Mouse (Mus musculus) Muller cell, postnatal 12 days (primary cell): Measurements from ENCODE around the gene Magi2.
A peak's percentile ranks its signal among the peaks of the same experiment; 100 is the strongest.

Experiments used
- DNase-seq: peaks from one replicate; pipeline ENCODE4 v3.0.0-alpha.2; 2015; ENCODE audit errors: inconsistent ontology term

The Magi2 gene

DNA sequence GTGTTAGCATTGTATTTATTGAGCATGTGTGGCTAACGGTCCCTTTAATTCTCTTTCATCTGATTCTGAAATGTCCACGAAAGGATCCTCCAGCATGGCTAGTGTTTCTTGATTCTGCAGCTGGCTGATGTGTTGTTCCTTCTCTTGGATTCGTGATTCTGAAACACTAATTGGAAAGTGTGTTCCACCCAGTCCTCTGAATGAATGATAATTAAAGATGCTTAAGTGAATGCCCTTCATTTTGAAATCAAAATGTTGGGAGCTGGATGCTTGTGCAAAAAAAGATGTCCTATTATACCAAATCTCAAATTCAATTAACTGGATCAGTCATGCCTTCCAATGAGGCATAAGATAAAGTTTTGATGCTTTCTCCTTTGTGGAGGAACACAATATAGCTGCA, 1132.2 kb downstream of the Magi2 start:
- DNase-seq = no peak

DNA sequence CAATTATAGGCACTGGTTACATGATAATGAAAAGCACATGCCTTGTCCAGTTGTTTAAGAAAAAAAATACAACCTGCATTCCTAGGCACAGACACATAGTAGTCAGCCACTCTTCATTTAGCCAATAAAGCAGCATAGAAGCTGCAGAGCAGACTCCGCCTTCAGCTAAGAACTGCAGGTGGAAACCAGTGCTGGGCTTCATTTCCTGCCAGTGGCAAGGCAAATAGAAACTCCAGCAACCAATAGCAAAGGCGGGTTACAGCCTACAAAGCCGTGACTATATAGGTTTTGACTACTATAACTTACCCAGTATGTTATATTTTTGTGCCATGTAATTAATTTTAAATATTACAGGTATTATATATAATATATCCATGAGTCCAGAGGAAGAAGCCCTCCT, 1135.3 kb downstream of the Magi2 start:
- DNase-seq = no peak

DNA sequence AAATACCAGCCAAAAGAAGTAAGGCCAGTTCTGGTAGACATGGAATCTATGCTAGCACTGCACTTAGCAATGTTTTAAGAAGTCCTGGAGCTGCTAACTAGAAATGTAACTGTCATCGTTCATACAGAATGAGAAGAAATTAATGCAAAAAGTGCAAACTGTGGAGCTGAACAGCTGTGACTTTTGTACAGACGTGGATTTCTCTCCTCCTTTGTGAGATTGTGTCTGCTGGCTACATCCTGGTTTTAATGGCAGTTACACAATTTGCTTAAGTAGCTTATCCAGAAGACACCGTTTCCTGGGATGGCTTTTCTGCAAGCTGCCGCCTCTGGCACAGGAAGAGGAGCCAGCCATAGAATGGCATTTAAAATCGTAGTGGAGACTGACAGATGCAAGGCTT, 1136.4 kb downstream of the Magi2 start:
- DNase-seq = no peak

DNA sequence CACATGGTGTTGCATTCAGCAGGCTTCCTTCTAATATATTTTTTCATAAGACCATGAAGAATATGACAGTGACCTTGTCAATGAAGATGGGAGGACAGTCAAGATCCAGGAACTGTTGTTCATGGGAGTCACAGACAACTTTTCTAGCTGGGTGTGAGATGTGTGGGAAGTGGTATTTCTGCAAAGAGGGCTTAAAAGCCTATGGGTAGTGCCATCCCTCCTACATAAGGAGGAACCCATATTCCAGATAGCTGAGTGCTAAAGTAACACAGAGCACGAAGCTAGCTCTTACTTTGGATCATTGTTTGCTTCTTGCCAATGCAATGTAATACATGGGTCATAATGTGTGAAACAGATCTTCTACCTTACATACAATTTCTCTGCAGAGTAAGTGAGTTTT, 1146.8 kb downstream of the Magi2 start:
- no peak for DNase-seq

DNA sequence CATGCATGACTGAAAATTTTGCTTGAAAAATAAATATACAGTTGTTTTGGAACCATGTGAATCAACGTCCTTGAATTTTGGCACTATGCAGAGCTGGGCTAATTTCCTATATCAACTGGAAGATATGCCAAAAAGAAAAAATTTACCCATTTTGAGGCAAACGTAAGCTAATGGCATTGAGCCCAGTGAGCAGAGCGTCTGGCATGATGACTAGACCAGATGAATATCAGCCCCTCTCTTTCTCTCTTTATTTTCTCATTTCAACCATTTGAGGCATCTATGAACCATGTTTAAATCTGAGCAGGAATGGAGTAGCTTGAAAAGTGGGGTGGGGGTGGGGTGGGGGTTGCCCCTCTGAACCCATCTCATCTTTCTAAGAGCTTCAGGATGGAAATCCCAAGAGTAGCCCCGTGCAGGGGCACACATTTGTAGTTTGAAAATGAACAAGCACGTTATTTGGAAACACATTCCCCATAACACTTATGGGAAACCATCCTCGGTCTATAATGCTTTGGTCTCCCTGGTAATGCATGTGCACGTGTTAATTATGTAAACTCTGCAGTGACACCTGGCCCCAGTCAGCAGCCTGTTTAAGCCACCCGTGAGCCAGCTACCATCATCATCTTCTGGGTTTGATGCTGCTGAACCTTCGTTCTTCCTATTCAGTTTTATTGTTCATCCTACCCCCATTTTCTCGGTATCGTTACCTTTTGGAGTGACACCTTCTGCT, 1151.4 kb downstream of the Magi2 start:
- DNase-seq = peak; percentile 9

DNA sequence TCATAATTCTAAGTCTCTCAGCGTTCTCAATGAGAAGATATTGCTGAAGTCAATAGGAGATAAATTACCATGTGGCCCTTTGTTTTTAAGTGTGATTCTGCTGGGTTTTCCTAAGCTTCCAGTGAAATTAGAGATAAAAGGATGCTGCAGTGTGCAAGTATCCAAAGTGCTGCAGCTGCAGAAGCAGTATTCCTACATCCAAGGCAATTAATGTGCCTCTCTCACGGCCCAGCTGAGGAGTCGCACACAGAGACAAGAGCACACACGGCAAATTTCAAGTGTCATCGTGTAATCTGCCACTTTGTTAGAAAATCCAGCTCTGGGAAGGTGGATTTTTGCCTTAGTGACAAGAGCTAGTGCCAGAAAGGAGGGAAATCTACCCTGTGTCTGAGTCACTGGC, 1177.7 kb downstream of the Magi2 start:
- no peak for DNase-seq

DNA sequence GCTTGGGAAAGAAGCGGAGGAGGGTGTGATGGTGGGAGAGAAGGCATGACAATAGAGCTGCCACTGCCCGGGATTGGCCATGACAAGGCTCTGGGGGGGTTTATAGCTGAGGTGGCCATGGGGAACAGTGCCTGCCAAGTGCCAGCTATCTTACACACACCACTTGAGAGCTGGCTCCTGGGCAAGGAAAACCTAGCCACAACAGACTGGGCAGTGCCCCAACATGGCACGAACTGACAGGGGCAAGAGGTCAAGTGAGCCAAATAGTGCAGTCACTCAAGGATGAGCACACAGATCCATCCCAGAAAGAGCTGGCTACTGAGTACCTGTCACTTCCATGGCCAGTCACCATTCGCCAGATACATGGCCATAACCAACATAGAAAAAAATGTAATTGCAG, 1179.8 kb downstream of the Magi2 start:
- DNase-seq = peak; percentile 9

DNA sequence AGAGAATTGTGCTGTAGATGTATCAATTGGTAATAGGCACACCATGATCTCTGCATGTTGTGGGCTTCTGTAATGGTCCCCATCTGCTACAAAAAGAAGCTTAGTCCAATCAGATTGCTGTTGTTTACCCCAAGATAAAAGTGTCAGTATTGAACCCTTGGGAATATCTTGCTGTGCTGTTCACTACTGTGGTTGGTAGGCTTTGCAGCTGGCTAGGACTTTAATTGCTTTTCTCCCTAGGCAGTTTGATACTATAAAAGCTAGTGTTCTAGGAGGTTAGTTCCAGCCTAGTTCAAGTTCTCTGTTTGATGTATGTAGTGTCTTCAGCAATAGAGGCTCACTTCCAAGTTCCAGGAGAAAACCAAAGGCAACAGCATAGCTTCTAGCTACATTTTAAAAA, 1188.5 kb downstream of the Magi2 start:
- no peak for DNase-seq

DNA sequence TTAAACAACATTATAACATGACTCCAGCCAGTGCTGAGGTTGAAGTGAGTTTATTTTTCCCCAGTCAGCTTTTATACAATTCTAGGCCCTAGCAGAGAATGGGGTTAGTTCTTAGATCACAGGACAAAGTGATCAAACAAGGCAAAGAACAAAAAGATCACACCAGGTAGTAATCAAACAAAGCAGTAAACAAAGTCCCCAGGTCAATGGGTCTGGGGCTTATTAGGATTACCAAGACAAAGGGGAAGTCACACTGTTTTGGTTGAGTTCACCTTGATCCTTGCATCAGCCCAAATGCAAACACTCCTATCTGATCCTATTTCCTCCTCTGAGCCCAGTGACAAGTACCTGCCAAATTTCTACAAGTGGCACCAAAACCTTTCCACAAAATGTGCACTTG, 1190.5 kb downstream of the Magi2 start:
- DNase-seq = no peak

DNA sequence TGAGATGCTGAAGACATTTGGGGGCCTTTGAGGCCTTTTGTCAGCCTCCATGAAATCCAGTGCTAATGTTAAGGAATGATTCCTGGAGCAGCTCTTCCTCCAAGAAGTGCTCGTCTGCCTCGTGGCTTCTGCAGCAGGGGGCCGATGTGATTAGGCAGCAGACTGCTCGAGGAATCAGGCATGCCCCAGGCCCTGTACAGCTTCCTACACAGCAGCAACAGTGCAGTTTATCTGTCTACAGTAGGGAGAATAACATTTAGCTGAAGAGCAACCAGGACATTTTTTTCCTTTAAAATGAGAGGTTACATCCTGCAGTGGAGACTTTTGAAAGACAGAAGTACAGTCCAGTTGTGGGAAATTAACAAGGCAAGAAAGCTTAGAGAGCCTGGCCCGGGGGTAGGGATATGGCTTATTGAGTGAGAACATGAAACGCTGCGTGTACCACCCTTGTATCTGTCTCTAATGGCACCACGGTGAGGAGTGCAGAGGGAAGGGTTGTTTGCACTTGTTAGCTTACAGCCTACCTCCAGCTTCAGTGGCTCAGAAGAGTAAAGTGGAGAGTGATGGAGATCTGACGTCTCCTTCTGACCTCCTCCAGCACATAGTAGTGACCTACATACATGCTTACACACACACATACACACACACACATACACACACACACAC, 1205.4 kb downstream of the Magi2 start:
- DNase-seq = no peak

DNA sequence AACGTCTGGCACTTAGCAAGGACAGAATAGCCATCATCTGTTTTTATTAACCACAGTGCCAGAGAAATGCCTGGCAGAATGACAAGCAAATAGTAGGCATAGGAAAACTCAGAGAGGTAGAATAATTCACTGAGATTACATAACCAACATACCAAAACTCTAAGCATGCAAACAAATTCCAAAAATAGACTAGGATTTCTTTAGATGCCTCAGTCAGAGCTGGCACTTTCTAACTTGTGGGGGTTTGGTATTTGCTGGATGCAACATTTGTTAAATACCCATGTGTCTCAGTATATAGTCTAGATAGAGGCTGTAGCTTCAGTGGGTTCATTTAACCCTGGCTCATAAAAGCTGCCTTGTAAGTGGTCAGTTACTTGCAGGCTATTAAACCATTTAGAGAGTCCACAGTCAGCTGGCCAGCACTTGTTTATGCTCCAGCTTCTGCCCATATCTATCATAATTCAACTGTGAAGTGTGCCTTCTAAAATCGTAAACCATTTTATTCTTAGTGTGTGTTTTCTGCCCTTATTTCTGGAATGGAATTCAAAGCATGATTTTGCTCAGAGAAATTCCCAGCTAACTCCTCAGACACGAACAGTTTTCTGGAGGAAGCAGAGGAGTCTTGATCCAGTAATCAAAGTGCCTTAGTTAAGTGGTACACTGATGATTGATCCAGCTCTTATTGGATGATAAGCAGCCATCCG, 1219.8 kb downstream of the Magi2 start:
- DNase-seq = peak; percentile 94

DNA sequence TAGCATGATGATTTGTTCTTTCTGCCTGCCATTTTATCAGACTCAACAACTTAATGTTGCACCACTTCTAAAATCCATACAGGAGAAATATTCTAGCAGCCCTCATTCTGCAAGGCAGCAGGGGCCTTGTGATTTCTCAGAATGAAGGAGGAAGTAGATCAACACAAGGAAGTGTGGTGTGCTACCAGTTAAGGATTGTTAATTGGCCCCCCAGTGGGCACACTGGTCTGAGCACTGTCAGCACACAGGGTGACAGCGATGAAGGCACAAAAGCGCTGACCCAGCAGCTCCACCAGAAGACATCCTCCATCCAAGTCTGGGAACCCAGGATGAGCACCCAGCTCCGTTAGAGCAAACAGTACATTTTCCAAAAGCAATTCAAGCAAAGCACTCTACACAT, 1229.3 kb downstream of the Magi2 start:
- no peak for DNase-seq

DNA sequence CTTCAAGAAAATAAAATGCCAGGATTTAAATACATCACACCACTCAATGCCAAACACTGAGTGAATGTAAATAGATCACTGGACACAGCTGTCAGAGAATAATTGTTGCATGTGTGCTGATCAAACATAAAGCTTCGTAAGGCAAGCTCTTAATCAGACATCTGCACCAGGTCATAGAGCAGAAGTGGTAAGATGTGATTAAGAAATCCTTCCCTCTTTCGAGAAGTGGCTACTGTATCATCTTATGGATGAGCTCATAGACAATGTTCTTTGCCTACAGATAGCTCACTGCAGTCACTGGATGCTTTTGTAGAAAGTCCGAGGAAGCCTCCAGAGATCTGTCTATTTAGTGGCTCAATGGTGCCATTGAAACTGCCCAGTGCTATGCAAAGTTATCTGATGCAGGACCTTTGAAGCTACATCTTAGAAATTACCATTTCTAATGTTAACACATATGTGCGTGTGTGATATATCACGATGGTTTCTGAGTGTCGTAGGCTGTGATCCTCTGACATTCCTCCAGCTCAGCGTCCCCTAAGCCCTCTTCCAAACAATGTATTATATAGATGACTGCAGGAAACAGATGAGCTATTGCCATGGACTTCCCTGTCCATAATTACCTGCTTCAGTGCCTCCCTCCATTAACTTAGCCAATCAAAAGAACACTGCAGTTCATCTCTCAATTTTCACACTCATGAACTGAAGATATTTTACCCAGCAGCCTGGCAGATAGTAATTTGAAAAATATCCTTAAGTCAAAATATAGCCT, 1231.1 kb downstream of the Magi2 start:
- DNase-seq = no peak

DNA sequence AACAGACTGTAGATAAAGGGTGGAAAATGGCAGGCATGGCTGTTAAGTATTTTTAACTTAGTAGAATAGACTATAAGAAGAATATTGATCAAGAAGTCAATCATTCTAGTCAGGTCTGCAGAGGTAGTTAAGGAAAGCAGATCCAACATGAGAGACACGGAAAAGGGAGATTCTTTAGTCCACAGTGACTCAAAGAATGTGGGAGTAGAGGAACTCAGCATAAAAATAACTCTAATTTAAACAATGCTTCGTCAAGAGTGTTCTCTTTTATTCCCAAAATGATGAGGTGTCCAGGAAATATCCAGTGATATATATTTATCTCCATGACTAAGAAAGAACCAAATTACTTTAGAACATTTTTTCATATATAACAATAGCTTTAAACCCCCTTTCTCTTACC, 1234.9 kb downstream of the Magi2 start:
- no peak for DNase-seq

DNA sequence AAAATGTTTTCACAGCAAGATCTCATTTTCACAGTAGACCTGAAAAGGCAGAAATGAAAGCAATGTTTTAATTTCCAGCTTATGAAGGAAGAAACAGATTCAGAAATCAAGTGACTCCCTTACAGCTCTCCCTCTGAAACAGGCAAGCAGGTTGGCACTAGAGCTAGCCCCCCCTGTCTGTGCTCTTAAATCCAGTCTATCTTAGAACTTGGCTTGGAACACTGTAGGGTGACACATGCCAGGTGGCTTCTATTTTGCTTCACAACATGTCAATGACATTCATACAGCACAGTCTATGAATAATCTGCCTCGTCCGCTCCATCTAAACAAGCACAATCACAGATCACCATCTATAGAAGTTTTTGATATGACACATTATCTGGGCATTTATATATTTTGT, 1235.5 kb downstream of the Magi2 start:
- DNase-seq = no peak

DNA sequence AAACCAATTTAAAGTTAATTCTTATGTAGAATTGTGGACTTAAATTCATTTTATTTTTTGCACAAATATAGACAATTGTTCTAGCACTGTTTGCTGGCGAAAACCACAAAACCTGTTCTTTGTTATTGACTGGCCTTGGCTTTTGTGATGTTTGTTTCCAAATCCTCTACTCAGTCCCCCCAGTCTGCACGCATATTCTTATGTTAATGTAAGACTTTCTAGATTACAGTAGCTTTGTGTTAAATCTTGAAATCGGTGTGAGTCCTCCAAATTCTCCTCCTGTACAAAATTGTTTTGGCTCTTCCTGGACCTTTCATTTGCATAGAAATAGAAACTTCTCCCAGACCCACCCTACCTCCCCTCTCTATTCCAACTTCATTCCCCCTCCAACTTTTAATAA, 1242.9 kb downstream of the Magi2 start:
- DNase-seq = no peak

DNA sequence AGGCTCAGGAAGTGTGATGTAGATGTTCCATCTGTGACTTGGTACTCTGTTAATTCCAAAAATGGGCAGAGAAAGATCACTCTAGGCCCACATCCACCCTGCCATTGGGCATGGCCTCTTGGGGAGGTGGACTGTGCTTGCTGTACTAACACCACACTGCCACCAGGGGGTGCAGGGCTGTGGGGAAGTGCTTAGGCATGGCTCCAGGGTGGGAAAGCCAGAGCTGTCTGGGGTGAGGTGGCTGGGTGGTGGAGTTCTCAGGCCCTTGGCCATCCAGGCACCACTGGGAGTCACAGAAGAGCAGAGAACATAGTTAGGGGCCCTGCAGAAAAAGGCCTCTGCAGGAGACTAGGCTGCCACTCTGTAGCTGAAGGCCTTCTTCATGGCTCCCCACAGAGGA, 1243.6 kb downstream of the Magi2 start:
- no peak for DNase-seq

DNA sequence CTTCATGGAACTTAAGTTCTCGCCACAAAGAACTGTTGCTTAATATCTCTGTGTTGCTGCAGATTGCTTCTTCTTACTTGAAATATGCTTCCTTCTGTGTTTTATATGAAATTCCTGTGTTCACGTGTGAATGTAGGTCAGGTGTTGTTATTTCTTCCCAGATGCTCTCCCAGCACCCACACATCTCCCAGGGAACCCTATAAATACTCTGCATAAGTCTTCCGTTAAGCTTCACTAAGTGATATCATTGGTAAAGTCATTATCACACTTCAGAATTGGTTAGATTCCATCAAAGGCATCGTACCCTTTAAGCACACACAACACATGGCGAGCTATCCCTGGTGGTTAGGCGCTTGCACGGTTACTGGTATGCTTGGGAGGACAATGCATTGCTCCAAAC, 1257.7 kb downstream of the Magi2 start:
- DNase-seq = no peak

DNA sequence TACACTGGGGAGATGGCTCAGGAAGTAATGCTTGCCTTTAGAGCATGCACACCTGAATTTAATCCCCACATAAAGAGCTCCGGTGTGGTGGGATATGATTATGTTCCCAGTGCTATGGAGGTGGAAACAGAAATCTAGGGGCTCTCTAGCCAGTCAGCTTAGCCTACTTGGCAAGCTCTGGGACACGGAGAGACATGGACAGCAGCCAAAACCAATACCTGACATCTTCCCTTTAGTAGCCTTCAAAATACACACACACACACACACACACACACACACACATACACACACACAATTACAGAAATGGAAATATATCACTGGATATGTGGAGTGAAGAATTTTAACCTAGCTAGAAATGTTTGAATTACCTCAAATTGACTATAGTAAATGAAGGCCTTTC, 1265.1 kb downstream of the Magi2 start:
- DNase-seq = no peak

DNA sequence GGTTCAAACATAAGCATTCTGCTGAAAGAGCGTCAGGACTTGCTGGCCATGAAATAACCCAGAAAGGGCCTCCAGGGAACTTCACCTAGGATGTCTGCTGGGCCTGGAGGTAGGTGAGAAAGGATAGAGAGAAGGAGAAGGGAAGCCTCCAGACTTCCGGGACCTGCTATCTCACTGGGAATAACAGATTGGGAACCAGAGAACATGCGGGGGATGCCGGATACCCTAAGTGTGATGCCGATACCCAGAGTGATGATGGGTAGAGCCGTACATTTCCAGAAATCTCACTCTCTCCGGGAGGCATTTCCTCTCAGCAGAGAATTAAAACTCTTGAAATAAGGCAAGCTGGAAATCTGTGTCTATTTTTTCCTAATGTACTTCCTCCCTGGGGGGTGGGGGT, 1265.8 kb downstream of the Magi2 start:
- no peak for DNase-seq

DNA sequence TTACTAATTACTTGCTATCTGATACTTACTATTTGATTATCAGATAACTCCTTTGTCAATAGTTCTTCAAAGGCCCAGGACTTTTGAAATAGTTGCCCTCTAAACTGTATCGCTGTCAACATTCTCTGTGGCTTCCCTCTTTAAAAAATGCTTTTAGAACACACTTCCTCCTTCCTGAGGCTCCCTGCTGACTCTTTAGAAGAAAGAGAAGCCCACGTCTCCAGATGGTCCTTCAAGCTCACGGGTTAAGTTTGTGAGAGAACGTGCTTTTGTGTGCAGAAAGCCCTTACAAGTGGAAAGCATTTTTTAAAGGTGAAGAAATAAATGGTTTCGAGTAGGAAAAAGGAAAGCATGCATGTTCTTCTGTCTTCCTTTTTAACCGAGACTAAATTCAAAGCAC, 1267.2 kb downstream of the Magi2 start:
- DNase-seq = no peak

DNA sequence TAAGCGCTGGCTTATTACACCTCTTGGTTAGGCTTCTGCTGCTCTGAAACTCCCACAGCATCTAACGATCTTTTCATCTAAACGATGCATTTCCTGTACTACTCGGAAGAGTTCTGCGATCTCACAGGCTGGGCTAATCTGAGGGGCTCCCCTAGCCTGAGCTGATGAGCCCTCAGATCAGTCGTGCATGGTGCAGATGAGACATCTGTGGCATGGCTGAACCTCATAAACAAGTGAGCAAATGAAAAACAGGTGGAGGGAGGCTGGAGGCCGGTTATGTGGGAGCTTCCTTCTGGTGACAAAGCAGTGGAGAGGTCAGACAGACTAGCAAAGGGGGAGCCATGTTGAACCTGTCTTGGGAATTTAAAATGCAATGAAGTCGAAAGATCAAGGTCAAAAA, 1270.1 kb downstream of the Magi2 start:
- DNase-seq = no peak
